ENCODE assay signal across 9 mouse cellular contexts in genomic region chr9:115120276-115120675, GRCm38 (mm10).
A peak's percentile ranks its signal among the peaks of the same experiment; 100 is the strongest.
DNase-seq lines count a peak whose midpoint lies in the region; ATAC-seq and TF ChIP-seq lines count a peak whose summit lies in the region.
"Had no signal": no experiment of that assay in that cellular context is flagged by ENCODE, and none has a peak within 500 bp of the region (broad histone marks: within the 10 kb centered on the region; RNA-seq: fewer than 3 reads in every experiment).

No protein-coding gene starts in this region.

- no peak overlapping the region for H3K27ac ChIP-seq in hindbrain, embryonic 12.5 days
- no peak overlapping the region for H3K27ac ChIP-seq in hindbrain, embryonic 10.5 days
- H3K27ac ChIP-seq in kidney, adult 2 months (ENCODE audit: insufficient read depth, low read depth, low read length), result peak overlapping the region; percentile 22; the same call in 1 of the 2 replicates

- no peaks in the 10 kb centered on the region for H3K9me3 ChIP-seq in hindbrain, embryonic 12.5 days (replicated peaks)
- no peaks in the 10 kb centered on the region for H3K9me3 ChIP-seq in hindbrain, embryonic 10.5 days

- H3K36me3 ChIP-seq in hindbrain, embryonic 12.5 days, result no peaks in the 10 kb centered on the region
- H3K36me3 ChIP-seq in hindbrain, embryonic 10.5 days, result no peaks in the 10 kb centered on the region
- H3K36me3 ChIP-seq in kidney, adult 2 months (ENCODE audit: control insufficient read depth, insufficient read depth, low read length), result no peaks in the 10 kb centered on the region

- peaks cover 15% of the 10 kb centered on the region for H3K4me1 ChIP-seq in hindbrain, embryonic 12.5 days
- peaks cover 10% of the 10 kb centered on the region; the same call in 1 of the 2 replicates for H3K4me1 ChIP-seq in hindbrain, embryonic 10.5 days (replicated peaks)
- H3K4me1 ChIP-seq in kidney, adult 2 months (ENCODE audit: control insufficient read depth, insufficient read depth, low read length), result peaks cover 15% of the 10 kb centered on the region

- no peak for TF ChIP-seq POLR2A in kidney, adult 2 months (IDR thresholded peaks at IDR 0.05; ENCODE audit: low read depth, low read length)

- no peak overlapping the region for H3K4me3 ChIP-seq in hindbrain, embryonic 12.5 days
- H3K4me3 ChIP-seq in hindbrain, embryonic 10.5 days, result no peak overlapping the region
- no peak overlapping the region for H3K4me3 ChIP-seq in kidney, adult 2 months (ENCODE audit: insufficient read depth, low read depth, low read length)

- H3K9ac ChIP-seq in hindbrain, embryonic 12.5 days, result no peak overlapping the region

- H3K4me2 ChIP-seq in hindbrain, embryonic 12.5 days (replicated peaks), result no peak overlapping the region

- ATAC-seq in hindbrain, embryonic 12.5 days (ENCODE audit: low FRiP score), result peak; percentile 32; the same call in 1 of the 2 replicates

- H3K27me3 ChIP-seq in hindbrain, embryonic 12.5 days, result no peaks in the 10 kb centered on the region
- no peaks in the 10 kb centered on the region for H3K27me3 ChIP-seq in hindbrain, embryonic 10.5 days (ENCODE audit: insufficient read depth, poor library complexity, severe bottlenecking)
- H3K27me3 ChIP-seq in kidney, adult 2 months (replicated peaks; ENCODE audit: control insufficient read depth, insufficient read depth, low read length), result no peaks in the 10 kb centered on the region

- no peak for DNase-seq in hindbrain, embryonic 10.5 days (ENCODE audit: low spot score)
- peak; percentile 68 for DNase-seq in adrenal gland, adult 8-10 months
- DNase-seq in kidney, adult 2 months, result peak; percentile 94
- peak; percentile 53 for DNase-seq in lung, postnatal 14 days
- DNase-seq in cerebellum, adult 8-10 months, result no peak
- DNase-seq in yolk sac, embryonic 10.5 days (ENCODE audit: low spot score), result no peak
- no peak for DNase-seq in spleen, adult 18-20 months
- DNase-seq: thymus, adult 2 months had no signal

- TF ChIP-seq CTCF in kidney, adult 2 months (conservative IDR thresholded peaks at IDR 0.05; ENCODE audit: insufficient read depth, insufficient read length, low read depth, low read length), result no peak

- WGBS in hindbrain, embryonic 12.5 days, result 72% methylated on average over 5 of the region's 5 CpGs
- 78% methylated on average over 5 of the region's 5 CpGs for WGBS in hindbrain, embryonic 10.5 days
- 52% methylated on average over 5 of the region's 5 CpGs for WGBS in kidney, adult 2 months

Comparison
In these comparisons a context has a peak if more than half of its experiments do, and no peak if none do; other contexts are left out.
1. DNase-seq: peak in adrenal gland, adult 8-10 months (single experiment), kidney, adult 2 months (single experiment) and lung, postnatal 14 days (single experiment); none in hindbrain, embryonic 10.5 days (single experiment), cerebellum, adult 8-10 months (single experiment), yolk sac, embryonic 10.5 days (single experiment) and spleen, adult 18-20 months (0 of 2).